Mouse (Mus musculus): Measurements from ENCODE around the gene Nrg4. TPM values are rescaled to one million over a fixed set of nuclear protein-coding genes. Genes with fewer than 3 reads are reported as not detected.

Gene Nrg4
- polyA plus RNA-seq, 1 experiment from 2014 or later: 0.86 TPM

- no peaks in the 10 kb centered on the region for H3K36me3 ChIP-seq (ENCODE audit: control insufficient read depth, insufficient read depth, low read length)
- WGBS: 19% methylated on average over 18 of the region's 18 CpGs
- H3K27me3 ChIP-seq (ENCODE audit: control insufficient read depth, insufficient read depth, low read length): peaks cover 15% of the 10 kb centered on the region
- H3K27ac ChIP-seq (ENCODE audit: low read depth, low read length): no peak overlapping the region
- peak overlapping the region; percentile 72 for H3K9ac ChIP-seq (ENCODE audit: low read length)
- H3K4me2 ChIP-seq: peak overlapping the region; percentile 74
- no peaks in the 10 kb centered on the region for H3K9me3 ChIP-seq (ENCODE audit: control insufficient read depth, low read length)
- ATAC-seq (ENCODE audit: low FRiP score): no peak
- peaks cover 4% of the 10 kb centered on the region; the same call in 1 of the 2 replicates for H3K4me1 ChIP-seq (ENCODE audit: control insufficient read depth, insufficient read depth, low read length)
- DNase-seq (ENCODE audit: low spot score, missing footprints): peak; percentile 93
- H3K4me3 ChIP-seq (ENCODE audit: low read depth, low read length): peak overlapping the region; percentile 55
Observed at GRCm38 (mm10) chr9:55325564-55326514, 805 bp downstream of the Nrg4 start.

DNA sequence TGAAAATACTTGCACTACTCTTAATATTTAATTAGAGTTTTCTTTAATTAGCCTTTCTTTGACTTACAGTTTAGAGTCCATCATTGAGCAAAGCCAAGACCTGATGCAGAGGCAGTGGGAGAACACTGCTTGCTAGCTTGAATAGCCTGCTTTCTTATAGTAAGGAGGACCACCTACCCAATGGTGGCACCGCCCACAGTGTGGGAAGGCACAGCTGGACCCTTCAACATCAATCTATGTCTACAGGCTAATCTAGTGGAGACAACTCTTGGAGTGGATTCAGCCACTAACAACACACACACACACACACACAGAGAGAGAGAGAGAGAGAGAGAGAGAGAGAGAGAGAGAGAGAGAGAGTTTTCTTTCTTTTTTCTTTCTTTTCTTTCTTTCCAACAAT is 1.6 kb downstream of the Nrg4 start:
- no peaks in the 10 kb centered on the region for H3K9me3 ChIP-seq (ENCODE audit: control insufficient read depth, low read length)
- H3K4me1 ChIP-seq (ENCODE audit: control insufficient read depth, insufficient read depth, low read length): peaks cover 4% of the 10 kb centered on the region; the same call in 1 of the 2 replicates
- H3K27me3 ChIP-seq (ENCODE audit: control insufficient read depth, insufficient read depth, low read length): peaks cover 15% of the 10 kb centered on the region
- ATAC-seq (ENCODE audit: low FRiP score): no peak
- no peak overlapping the region for H3K4me3 ChIP-seq (ENCODE audit: low read depth, low read length)
- no peak overlapping the region for H3K27ac ChIP-seq (ENCODE audit: low read depth, low read length)
- no peaks in the 10 kb centered on the region for H3K36me3 ChIP-seq (ENCODE audit: control insufficient read depth, insufficient read depth, low read length)
- 37% methylated on average over 1 of the region's 1 CpGs for WGBS
- H3K9ac ChIP-seq (ENCODE audit: low read length): no peak overlapping the region
- DNase-seq (ENCODE audit: low spot score, missing footprints): no peak
- no peak overlapping the region for H3K4me2 ChIP-seq

GRCm38 (mm10) chr9:55324516-55324915 is 2.1 kb downstream of the Nrg4 start:
- Histone ChIP-seq H3K9me3 (ENCODE audit: control insufficient read depth, low read length) (no peaks in the 10 kb centered on the region), H3K4me2 (no peak overlapping the region), H3K27me3 (ENCODE audit: control insufficient read depth, insufficient read depth, low read length) (peaks cover 15% of the 10 kb centered on the region), H3K27ac (ENCODE audit: low read depth, low read length) (no peak overlapping the region), H3K9ac (ENCODE audit: low read length) (no peak overlapping the region), H3K36me3 (ENCODE audit: control insufficient read depth, insufficient read depth, low read length) (no peaks in the 10 kb centered on the region), H3K4me1 (ENCODE audit: control insufficient read depth, insufficient read depth, low read length) (peaks cover 4% of the 10 kb centered on the region; the same call in 1 of the 2 replicates), H3K4me3 (ENCODE audit: low read depth, low read length) (no peak overlapping the region)
- peak; percentile 88 for DNase-seq (ENCODE audit: low spot score, missing footprints)
- 53% methylated on average over 10 of the region's 10 CpGs for WGBS
- ATAC-seq (ENCODE audit: low FRiP score): no peak

DNA sequence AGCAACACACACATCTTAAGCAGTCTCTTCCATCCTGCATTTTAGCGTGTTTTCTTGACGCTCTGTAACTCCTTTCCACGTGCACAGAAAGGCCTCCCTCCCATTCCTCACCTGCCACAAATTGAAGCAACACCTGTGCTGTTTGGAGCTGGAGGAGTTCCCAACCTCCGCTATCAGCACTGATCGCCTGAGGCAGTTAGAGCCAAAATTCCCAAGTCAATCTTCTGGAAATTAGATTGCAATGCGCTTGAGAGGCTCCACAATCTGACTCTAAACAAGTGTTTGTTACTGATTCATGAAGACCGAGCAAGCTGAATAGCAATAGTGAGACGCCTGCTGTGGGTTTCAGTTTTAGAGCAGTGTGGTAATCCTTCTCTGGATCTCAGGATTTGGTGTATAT is 2.6 kb downstream of the Nrg4 start:
- Histone ChIP-seq H3K4me2 (no peak overlapping the region), H3K9me3 (ENCODE audit: control insufficient read depth, low read length) (no peaks in the 10 kb centered on the region), H3K4me3 (ENCODE audit: low read depth, low read length) (no peak overlapping the region), H3K27me3 (ENCODE audit: control insufficient read depth, insufficient read depth, low read length) (peaks cover 15% of the 10 kb centered on the region), H3K4me1 (ENCODE audit: control insufficient read depth, insufficient read depth, low read length) (peaks cover 4% of the 10 kb centered on the region; the same call in 1 of the 2 replicates), H3K36me3 (ENCODE audit: control insufficient read depth, insufficient read depth, low read length) (no peaks in the 10 kb centered on the region), H3K9ac (ENCODE audit: low read length) (no peak overlapping the region), H3K27ac (ENCODE audit: low read depth, low read length) (no peak overlapping the region)
- WGBS: 58% methylated on average over 8 of the region's 8 CpGs
- DNase-seq (ENCODE audit: low spot score, missing footprints) (no peak), ATAC-seq (ENCODE audit: low FRiP score) (no peak)

DNA sequence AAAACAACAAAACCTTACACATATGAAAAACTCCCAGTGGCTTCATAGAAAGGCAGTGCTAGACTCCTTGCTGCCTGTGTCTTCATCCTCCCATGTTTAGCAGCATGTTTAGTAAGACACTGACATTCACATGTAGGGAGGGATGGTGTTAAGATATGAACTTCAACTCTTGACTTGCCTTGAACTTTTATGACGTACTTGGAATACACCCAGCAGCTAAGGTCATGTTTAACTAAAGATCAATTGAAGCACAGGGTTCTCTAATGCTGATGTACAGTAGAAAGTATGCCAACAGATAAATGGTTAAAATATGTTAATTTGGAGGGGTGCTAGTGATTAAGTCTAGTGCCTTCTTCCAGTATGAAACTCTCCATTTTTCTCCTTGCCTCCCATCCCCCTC is 4.0 kb downstream of the Nrg4 start:
- Histone ChIP-seq H3K36me3 (ENCODE audit: control insufficient read depth, insufficient read depth, low read length) (no peaks in the 10 kb centered on the region), H3K27me3 (ENCODE audit: control insufficient read depth, insufficient read depth, low read length) (peaks cover 10% of the 10 kb centered on the region; the same call in 1 of the 2 replicates), H3K4me1 (ENCODE audit: control insufficient read depth, insufficient read depth, low read length) (peaks cover 4% of the 10 kb centered on the region; the same call in 1 of the 2 replicates), H3K9ac (ENCODE audit: low read length) (no peak overlapping the region), H3K4me2 (no peak overlapping the region), H3K27ac (ENCODE audit: low read depth, low read length) (no peak overlapping the region), H3K9me3 (ENCODE audit: control insufficient read depth, low read length) (no peaks in the 10 kb centered on the region), H3K4me3 (ENCODE audit: low read depth, low read length) (no peak overlapping the region)
- no peak for DNase-seq (ENCODE audit: low spot score, missing footprints)
- ATAC-seq (ENCODE audit: low FRiP score): no peak
- 91% methylated on average over 1 of the region's 1 CpGs for WGBS

DNA sequence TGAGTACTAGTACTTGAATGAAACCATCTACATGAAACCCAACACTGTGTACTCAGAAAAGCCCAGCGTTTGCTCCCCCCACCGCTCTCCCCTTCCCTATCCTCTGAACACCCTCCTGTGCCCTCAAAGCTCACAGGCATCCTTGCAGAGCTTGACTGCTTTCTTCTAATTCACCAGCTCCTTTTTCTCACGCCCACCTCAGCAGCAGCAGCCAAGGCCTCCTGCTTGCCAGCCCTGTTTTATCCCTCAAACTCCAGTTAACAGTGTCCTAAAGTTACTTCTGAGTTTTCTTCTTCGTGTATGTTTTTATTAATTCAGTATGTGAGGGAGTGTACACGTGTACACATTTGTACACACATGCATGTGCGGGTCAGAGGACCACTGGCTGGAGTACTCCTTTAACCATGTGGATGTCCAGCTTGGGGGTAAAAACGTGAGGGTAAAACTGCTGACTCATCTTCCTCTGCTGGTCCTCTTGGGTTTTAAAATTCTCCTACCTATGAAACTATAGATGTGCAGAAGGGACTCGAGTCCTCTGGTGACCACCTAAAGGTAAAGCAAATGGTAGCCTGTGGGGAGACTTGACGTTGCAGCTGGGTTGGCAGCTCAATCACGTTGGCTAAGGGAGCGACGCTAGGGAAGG is 12.9 kb downstream of the Nrg4 start:
- H3K9me3 ChIP-seq (ENCODE audit: control insufficient read depth, low read length): no peaks in the 10 kb centered on the region
- H3K27me3 ChIP-seq (ENCODE audit: control insufficient read depth, insufficient read depth, low read length): no peaks in the 10 kb centered on the region
- H3K9ac ChIP-seq (ENCODE audit: low read length): no peak overlapping the region
- H3K36me3 ChIP-seq (ENCODE audit: control insufficient read depth, insufficient read depth, low read length): no peaks in the 10 kb centered on the region
- ATAC-seq (ENCODE audit: low FRiP score): no peak
- no peak overlapping the region for H3K4me3 ChIP-seq (ENCODE audit: low read depth, low read length)
- H3K27ac ChIP-seq (ENCODE audit: low read depth, low read length): no peak overlapping the region
- no peak for DNase-seq (ENCODE audit: low spot score, missing footprints)
- no peaks in the 10 kb centered on the region for H3K4me1 ChIP-seq (ENCODE audit: control insufficient read depth, insufficient read depth, low read length)
- H3K4me2 ChIP-seq: no peak overlapping the region
- 66% methylated on average over 12 of the region's 12 CpGs for WGBS

DNA sequence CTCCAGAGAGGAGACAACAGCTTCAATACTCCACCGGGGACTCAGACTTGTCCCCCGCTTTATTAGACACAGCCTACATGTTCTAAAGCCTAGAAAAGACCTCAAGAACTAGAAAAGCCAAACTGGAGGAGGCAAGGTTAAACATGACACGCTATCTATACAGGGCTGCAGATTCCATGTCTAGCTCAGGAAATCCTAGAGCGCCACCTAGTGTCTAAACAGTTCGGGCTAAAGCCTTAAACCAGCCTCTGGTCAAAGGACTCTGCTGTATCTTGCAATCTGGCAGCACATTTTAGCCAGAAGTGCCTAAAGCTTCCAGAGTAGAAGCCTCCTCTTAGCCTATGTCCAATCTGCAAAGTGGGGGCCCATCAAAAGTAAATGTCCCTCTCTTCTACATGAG is 15.1 kb downstream of the Nrg4 start:
- H3K9me3 ChIP-seq (ENCODE audit: control insufficient read depth, low read length): no peaks in the 10 kb centered on the region
- H3K4me1 ChIP-seq (ENCODE audit: control insufficient read depth, insufficient read depth, low read length): no peaks in the 10 kb centered on the region
- no peaks in the 10 kb centered on the region for H3K36me3 ChIP-seq (ENCODE audit: control insufficient read depth, insufficient read depth, low read length)
- H3K27me3 ChIP-seq (ENCODE audit: control insufficient read depth, insufficient read depth, low read length): no peaks in the 10 kb centered on the region
- H3K4me2 ChIP-seq: no peak overlapping the region
- no peak overlapping the region for H3K9ac ChIP-seq (ENCODE audit: low read length)
- peak; percentile 97 for DNase-seq (ENCODE audit: low spot score, missing footprints)
- H3K27ac ChIP-seq (ENCODE audit: low read depth, low read length): no peak overlapping the region
- 9% methylated on average over 5 of the region's 5 CpGs for WGBS
- H3K4me3 ChIP-seq (ENCODE audit: low read depth, low read length): no peak overlapping the region
- peak; percentile 63; the same call in 1 of the 2 replicates for ATAC-seq (ENCODE audit: low FRiP score)

DNA sequence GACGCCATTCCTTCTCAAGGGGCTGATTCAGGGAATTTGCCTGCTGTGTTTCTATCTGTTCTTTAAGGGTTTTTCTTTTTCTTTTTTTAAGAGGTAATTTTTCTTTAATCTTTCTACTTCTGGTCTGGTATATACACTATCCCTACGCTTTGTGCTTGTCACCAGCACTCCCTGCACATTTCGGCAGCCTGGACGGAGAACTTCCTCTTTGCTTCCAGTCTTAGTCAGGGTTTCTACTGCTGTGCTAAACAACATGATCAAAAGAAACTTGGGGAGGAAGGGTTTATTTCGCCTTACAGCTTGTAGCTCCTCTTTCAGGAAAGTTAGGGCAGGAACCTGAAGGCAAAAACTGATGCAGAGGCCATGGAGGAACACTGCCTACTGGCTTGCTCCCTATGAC is 18.2 kb downstream of the Nrg4 start:
- Histone ChIP-seq H3K4me2 (no peak overlapping the region), H3K27me3 (ENCODE audit: control insufficient read depth, insufficient read depth, low read length) (no peaks in the 10 kb centered on the region), H3K9ac (ENCODE audit: low read length) (no peak overlapping the region), H3K4me3 (ENCODE audit: low read depth, low read length) (no peak overlapping the region), H3K9me3 (ENCODE audit: control insufficient read depth, low read length) (no peaks in the 10 kb centered on the region), H3K36me3 (ENCODE audit: control insufficient read depth, insufficient read depth, low read length) (no peaks in the 10 kb centered on the region), H3K27ac (ENCODE audit: low read depth, low read length) (no peak overlapping the region), H3K4me1 (ENCODE audit: control insufficient read depth, insufficient read depth, low read length) (no peaks in the 10 kb centered on the region)
- 86% methylated on average over 5 of the region's 5 CpGs for WGBS
- no peak for DNase-seq (ENCODE audit: low spot score, missing footprints)
- ATAC-seq (ENCODE audit: low FRiP score): no peak

- no peak overlapping the region for H3K4me2 ChIP-seq
- no peaks in the 10 kb centered on the region for H3K27me3 ChIP-seq (ENCODE audit: control insufficient read depth, insufficient read depth, low read length)
- WGBS: 75% methylated on average over 5 of the region's 5 CpGs
- no peaks in the 10 kb centered on the region for H3K9me3 ChIP-seq (ENCODE audit: control insufficient read depth, low read length)
- ATAC-seq (ENCODE audit: low FRiP score): no peak
- H3K9ac ChIP-seq (ENCODE audit: low read length): no peak overlapping the region
- no peak overlapping the region for H3K27ac ChIP-seq (ENCODE audit: low read depth, low read length)
- no peak for DNase-seq (ENCODE audit: low spot score, missing footprints)
- no peaks in the 10 kb centered on the region for H3K4me1 ChIP-seq (ENCODE audit: control insufficient read depth, insufficient read depth, low read length)
- H3K36me3 ChIP-seq (ENCODE audit: control insufficient read depth, insufficient read depth, low read length): no peaks in the 10 kb centered on the region
- H3K4me3 ChIP-seq (ENCODE audit: low read depth, low read length): no peak overlapping the region
Observed at GRCm38 (mm10) chr9:55307557-55307956, 19.1 kb downstream of the Nrg4 start.

All from midbrain, embryonic 11.5 days (tissue).